30 mouse cellular contexts compared by ENCODE assay signal in genomic region chr1:162042384-162042783, GRCm38 (mm10).
DNase-seq lines count a peak whose midpoint lies in the region; ATAC-seq and TF ChIP-seq lines count a peak whose summit lies in the region.
"Had no signal": no experiment of that assay in that cellular context is flagged by ENCODE, and none has a peak within 500 bp of the region (broad histone marks: within the 10 kb centered on the region; RNA-seq: fewer than 3 reads in every experiment).

No protein-coding gene starts in this region.

- H3ac ChIP-seq in C2C12 (ENCODE audit: control insufficient read depth, insufficient read length, low read depth): no peak overlapping the region

- no peak for TF ChIP-seq POLR2A in limb, embryonic 14.5 days (IDR thresholded peaks at IDR 0.05; ENCODE audit: borderline replicate concordance, extremely low read depth, insufficient read depth, insufficient read length)

- no peaks in the 10 kb centered on the region for H3K79me3 ChIP-seq in C2C12 (ENCODE audit: low read depth)

- in situ Hi-C loops in ES-E14 (cut with MboI; ENCODE audit: low sequenced_read_pairs in 2 of 2, unreplicated experiment in 2 of 2): no loop called here

- H3K9ac ChIP-seq in ES-E14 (ENCODE audit: insufficient read depth, low read depth, low read length, poor library complexity, severe bottlenecking): no peak overlapping the region
- H3K9ac ChIP-seq in embryonic facial prominence, embryonic 15.5 days: no peak overlapping the region
- H3K9ac ChIP-seq in limb, embryonic 14.5 days (ENCODE audit: low read depth, low read length, severe bottlenecking): no peak overlapping the region
- H3K9ac ChIP-seq: hindbrain, embryonic 14.5 days; liver, embryonic 14.5 days; neural tube, embryonic 15.5 days had no signal

- DNase-seq in ES-E14 (ENCODE audit: low read depth, low spot score): no peak
- no peak for DNase-seq in limb, embryonic 14.5 days (ENCODE audit: low spot score)
- DNase-seq in gastrocnemius, postnatal 25 days: no peak
- DNase-seq in c-Kit-positive CD71-positive TER-119-positive erythroid progenitor cells, embryonic 14.5 days (ENCODE audit: low spot score): no peak
- DNase-seq: adrenal gland, adult 8-10 months; cerebellum, adult 11-12 months; cerebellum, postnatal 10 days; gastrocnemius, adult 2 months; heart, postnatal 10 days; kidney, adult 9 months; kidney, postnatal 10 days; layer of hippocampus, adult 9-11 months; liver; lung, adult 2 months; lung, postnatal 10 days; midbrain, embryonic 14.5 days; right cerebral cortex, postnatal 4 days; thymus, adult 2 months had no signal

- no peak overlapping the region for H3K27ac ChIP-seq in ES-E14 (ENCODE audit: insufficient read depth, low read depth, low read length, poor library complexity, severe bottlenecking)
- 0 out of 2 replicates have a peak overlapping the region, but pooled peaks have one; percentile 91 for H3K27ac ChIP-seq in embryonic facial prominence, embryonic 15.5 days (replicated peaks)
- H3K27ac ChIP-seq in limb, embryonic 14.5 days (replicated peaks; ENCODE audit: low read depth, low read length): peak overlapping the region; percentile 88; the same call in 1 of the 2 replicates
- H3K27ac ChIP-seq: gastrocnemius, adult 2 months; hindbrain, embryonic 14.5 days; liver, embryonic 14.5 days; macrophage; neural tube, embryonic 15.5 days had no signal

- H3K4me3 ChIP-seq in C2C12 (ENCODE audit: insufficient read depth, poor library complexity, severe bottlenecking) (no peak overlapping the region), ES-E14 (ENCODE audit: insufficient read depth in 1 of 2, low read depth in 1 of 2, low read length in 2 of 2, poor library complexity in 1 of 2, severe bottlenecking in 1 of 2) (no peak overlapping the region)
- H3K4me3 ChIP-seq in embryonic facial prominence, embryonic 15.5 days (replicated peaks): no peak overlapping the region
- no peak overlapping the region for H3K4me3 ChIP-seq in limb, embryonic 14.5 days (replicated peaks; ENCODE audit: low read length)
- H3K4me3 ChIP-seq: erythroblast, embryonic 14.5 days; gastrocnemius, adult 2 months; neural tube, embryonic 15.5 days had no signal

- H3K36me3 ChIP-seq in C2C12 (ENCODE audit: control insufficient read depth, insufficient read depth): no peaks in the 10 kb centered on the region
- no peaks in the 10 kb centered on the region for H3K36me3 ChIP-seq in ES-E14 (ENCODE audit: control insufficient read depth, insufficient read depth, low read length, poor library complexity, severe bottlenecking)
- H3K36me3 ChIP-seq in embryonic facial prominence, embryonic 15.5 days: no peaks in the 10 kb centered on the region
- no peaks in the 10 kb centered on the region for H3K36me3 ChIP-seq in limb, embryonic 14.5 days (ENCODE audit: control insufficient read depth, insufficient read depth, low read length)
- H3K36me3 ChIP-seq: G1E; neural tube, embryonic 15.5 days had no signal

- H3K4me1 ChIP-seq in ES-E14 (ENCODE audit: control insufficient read depth in 2 of 2, insufficient read depth in 2 of 2, low read length in 2 of 2, poor library complexity in 1 of 2): no peaks in the 10 kb centered on the region
- peaks cover 46% of the 10 kb centered on the region for H3K4me1 ChIP-seq in embryonic facial prominence, embryonic 15.5 days
- H3K4me1 ChIP-seq in limb, embryonic 14.5 days (ENCODE audit: control insufficient read depth, insufficient read depth, low read length): peaks cover 61% of the 10 kb centered on the region

- no peaks in the 10 kb centered on the region for H3K27me3 ChIP-seq in C2C12 (ENCODE audit: control insufficient read depth, insufficient read depth, insufficient read length)
- no peaks in the 10 kb centered on the region for H3K27me3 ChIP-seq in embryonic facial prominence, embryonic 15.5 days
- H3K27me3 ChIP-seq in limb, embryonic 14.5 days (ENCODE audit: control insufficient read depth, insufficient read depth, low read length): no peaks in the 10 kb centered on the region
- H3K27me3 ChIP-seq: neural tube, embryonic 15.5 days had no signal

- WGBS in embryonic facial prominence, embryonic 15.5 days: 66% methylated on average over 5 of the region's 5 CpGs
- 68% methylated on average over 5 of the region's 5 CpGs for WGBS in limb, embryonic 14.5 days

- TF ChIP-seq CTCF in C2C12 (IDR thresholded peaks at IDR 0.05; ENCODE audit: control insufficient read depth, insufficient read depth, insufficient read length): no peak

- no peak for ATAC-seq in embryonic facial prominence, embryonic 15.5 days (ENCODE audit: insufficient number of reproducible peaks, low FRiP score, low TSS enrichment, low read depth)
- ATAC-seq in limb, embryonic 14.5 days (ENCODE audit: low FRiP score, low read depth): no peak
- no peak for ATAC-seq in cerebellum, adult (ENCODE audit: insufficient number of reproducible peaks, low FRiP score, low TSS enrichment)
- ATAC-seq: forebrain, embryonic 16.5 days; intestine, postnatal 0 days had no signal

- no peaks in the 10 kb centered on the region for H3K9me3 ChIP-seq in ES-E14 (ENCODE audit: control insufficient read depth, insufficient read depth, low read depth, low read length)
- H3K9me3 ChIP-seq in embryonic facial prominence, embryonic 15.5 days (replicated peaks): no peaks in the 10 kb centered on the region
- no peaks in the 10 kb centered on the region for H3K9me3 ChIP-seq in limb, embryonic 14.5 days (ENCODE audit: control insufficient read depth, low read length)
- H3K9me3 ChIP-seq: G1E; neural tube, embryonic 15.5 days had no signal

- H3K4me2 ChIP-seq in embryonic facial prominence, embryonic 15.5 days (replicated peaks): no peak overlapping the region
- H3K4me2 ChIP-seq in limb, embryonic 14.5 days (replicated peaks; ENCODE audit: low read depth, low read length, severe bottlenecking): no peak overlapping the region
- H3K4me2 ChIP-seq: heart, embryonic 11.5 days; hindbrain, embryonic 14.5 days; neural tube, embryonic 15.5 days had no signal

- H3K79me2 ChIP-seq in C2C12 (ENCODE audit: control insufficient read depth, insufficient read depth): no peaks in the 10 kb centered on the region

TF ChIP-seq in C2C12, 6 proteins besides CTCF, POLR2A, EP300 and RAD21:
- TF ChIP-seq USF1 (IDR thresholded peaks at IDR 0.05; ENCODE audit: low read depth): no peak
- TF ChIP-seq CEBPB (IDR thresholded peaks at IDR 0.05; ENCODE audit: low read depth): peak; percentile 24

TF ChIP-seq in ES-E14, 5 proteins besides CTCF, POLR2A, EP300 and RAD21:
- no peak for TF ChIP-seq CHD2 (IDR thresholded peaks at IDR 0.05; ENCODE audit: low read depth, low read length)
- peak; percentile 67 for TF ChIP-seq MAFK (IDR thresholded peaks at IDR 0.05; ENCODE audit: insufficient read depth, low read depth, low read length)
